Mouse (Mus musculus) megakaryocyte, embryonic 14.5 days (primary cell): ENCODE data around the gene Lrp1.

ENCODE experiments used
- FLI1 ChIP-seq: IDR thresholded peaks from 2 replicates; pipeline ENCODE4 v1.6.1; 2012; ENCODE audit warnings: low read length, inconsistent platforms, mixed read lengths
- GATA1 ChIP-seq: IDR thresholded peaks from 3 replicates; pipeline ENCODE4 v1.6.1; 2012; ENCODE audit warnings: mixed read lengths, low read length, inconsistent platforms, borderline replicate concordance

DNA sequence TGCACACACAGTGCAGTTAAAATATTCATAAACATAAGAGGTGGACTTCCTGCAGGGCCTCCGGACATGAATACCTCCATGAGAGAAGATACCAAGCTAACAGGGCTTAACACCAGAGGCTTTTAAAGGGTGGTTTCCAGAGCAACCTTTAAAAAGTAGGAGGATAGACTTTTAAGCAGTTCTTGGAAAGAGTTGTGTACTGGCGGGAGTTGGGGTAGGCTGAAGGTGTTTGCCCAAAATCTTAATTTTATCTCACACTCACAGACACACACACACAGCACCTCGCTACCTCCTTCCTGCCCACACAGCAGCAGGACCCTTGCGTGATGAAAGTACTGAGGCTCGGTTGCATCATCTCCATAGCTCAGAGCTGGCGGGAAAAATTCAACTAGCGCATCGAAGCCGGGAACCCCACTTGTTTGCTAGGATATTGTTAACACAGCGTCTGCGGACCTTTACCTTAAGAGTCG, 99.3 kb downstream of the Lrp1 start:
- TF ChIP-seq FLI1 (no peak), GATA1 (no peak)
